Mouse (Mus musculus): ENCODE results near the gene Tas2r138. TPM values are rescaled to one million over a fixed set of nuclear protein-coding genes. Genes with fewer than 3 reads are reported as not detected.

The Tas2r138 gene
- total RNA-seq, 2 experiments from 2014 or later, result not detected

Other genes starting within 250 kb of the Tas2r138 start
- gene E330009J07Rik, start 177.2 kb downstream of the Tas2r138 start, total RNA-seq (2021), result 1 to 10 TPM; 1.0 to 1.6 TPM
- not detected for gene Wee2, start 174.2 kb downstream of the Tas2r138 start, total RNA-seq (2021)
- 10 to 100 TPM; 21.6 to 24.2 TPM for gene Ssbp1, start 142.0 kb downstream of the Tas2r138 start, total RNA-seq (2021)
- not detected for gene Tas2r137, start 122.1 kb downstream of the Tas2r138 start, total RNA-seq (2021)
- not detected for gene Tas2r108, start 119.8 kb downstream of the Tas2r138 start, total RNA-seq (2021)
- gene Prss37, start 93.8 kb downstream of the Tas2r138 start, total RNA-seq (2021), result not detected
- not detected for gene Olfr461, start 58.3 kb downstream of the Tas2r138 start, total RNA-seq (2021)
- gene Olfr460, start 43.8 kb downstream of the Tas2r138 start, total RNA-seq (2021), result not detected
- gene Clec5a, start 27.5 kb downstream of the Tas2r138 start, total RNA-seq (2021), result under 1 TPM; 0.15 TPM
- under 1 TPM; 0.43 to 0.54 TPM for gene Mgam, start 15.5 kb upstream of the Tas2r138 start, total RNA-seq (2021)

All from gastrocnemius, postnatal 36 days (tissue).